Mouse (Mus musculus): ENCODE data around the gene Grk3. TPM values are rescaled to one million over a fixed set of nuclear protein-coding genes. Genes with fewer than 3 reads are reported as not detected.

The Grk3 gene
- polyA plus RNA-seq, 1 experiment from 2014 or later: 21.2 TPM

GRCm38 (mm10) chr5:112932878-112933567 is 82.6 kb downstream of the Grk3 start:
- no peaks in the 10 kb centered on the region for H3K4me1 ChIP-seq (replicated peaks; ENCODE audit: control insufficient read depth, insufficient read depth, low read length)

GRCm38 (mm10) chr5:112931901-112932300 is 83.7 kb downstream of the Grk3 start:
- no peak for DNase-seq (ENCODE audit: low spot score)
- H3K27ac ChIP-seq: no peak overlapping the region
- H3K9ac ChIP-seq: no peak overlapping the region
- H3K4me2 ChIP-seq (replicated peaks): no peak overlapping the region
- H3K4me1 ChIP-seq (replicated peaks; ENCODE audit: control insufficient read depth, insufficient read depth, low read length): no peaks in the 10 kb centered on the region
- H3K9me3 ChIP-seq (ENCODE audit: control insufficient read depth, low read length): no peaks in the 10 kb centered on the region
- no peaks in the 10 kb centered on the region for H3K27me3 ChIP-seq (ENCODE audit: control insufficient read depth, insufficient read depth, low read length)
- H3K36me3 ChIP-seq (replicated peaks; ENCODE audit: control insufficient read depth, insufficient read depth): peaks cover 13% of the 10 kb centered on the region
- ATAC-seq (ENCODE audit: low FRiP score): no peak
- WGBS: 85% methylated on average over 5 of the region's 5 CpGs
- H3K4me3 ChIP-seq (replicated peaks; ENCODE audit: low read length): no peak overlapping the region

More at GRCm38 (mm10) chr5:112932878-112933567, 82.6 kb downstream of the Grk3 start:
- Histone ChIP-seq H3K27me3 (ENCODE audit: control insufficient read depth, insufficient read depth, low read length) (no peaks in the 10 kb centered on the region), H3K4me3 (replicated peaks; ENCODE audit: low read length) (no peak overlapping the region), H3K36me3 (replicated peaks; ENCODE audit: control insufficient read depth, insufficient read depth) (peaks cover 10% of the 10 kb centered on the region), H3K9me3 (ENCODE audit: control insufficient read depth, low read length) (no peaks in the 10 kb centered on the region), H3K27ac (no peak overlapping the region), H3K4me2 (replicated peaks) (no peak overlapping the region), H3K9ac (no peak overlapping the region)
- peak; percentile 31; the same call in 1 of the 2 replicates for ATAC-seq (ENCODE audit: low FRiP score)
- 80% methylated on average over 11 of the region's 11 CpGs for WGBS
- DNase-seq (ENCODE audit: low spot score): no peak

- Histone ChIP-seq H3K27ac (no peak overlapping the region), H3K9me3 (ENCODE audit: control insufficient read depth, low read length) (no peaks in the 10 kb centered on the region), H3K36me3 (replicated peaks; ENCODE audit: control insufficient read depth, insufficient read depth) (0 out of 2 replicates have a peak, but pooled peaks cover 12% of the 10 kb centered on the region), H3K4me1 (replicated peaks; ENCODE audit: control insufficient read depth, insufficient read depth, low read length) (no peaks in the 10 kb centered on the region), H3K4me2 (replicated peaks) (no peak overlapping the region), H3K27me3 (ENCODE audit: control insufficient read depth, insufficient read depth, low read length) (no peaks in the 10 kb centered on the region), H3K9ac (no peak overlapping the region), H3K4me3 (replicated peaks; ENCODE audit: low read length) (no peak overlapping the region)
- ATAC-seq (ENCODE audit: low FRiP score): no peak
- no peak for DNase-seq (ENCODE audit: low spot score)
- whole genome bisulfite sequencing: 52% methylated on average over 10 of the region's 10 CpGs
Observed at GRCm38 (mm10) chr5:112928201-112928881, 87.2 kb downstream of the Grk3 start.

DNA sequence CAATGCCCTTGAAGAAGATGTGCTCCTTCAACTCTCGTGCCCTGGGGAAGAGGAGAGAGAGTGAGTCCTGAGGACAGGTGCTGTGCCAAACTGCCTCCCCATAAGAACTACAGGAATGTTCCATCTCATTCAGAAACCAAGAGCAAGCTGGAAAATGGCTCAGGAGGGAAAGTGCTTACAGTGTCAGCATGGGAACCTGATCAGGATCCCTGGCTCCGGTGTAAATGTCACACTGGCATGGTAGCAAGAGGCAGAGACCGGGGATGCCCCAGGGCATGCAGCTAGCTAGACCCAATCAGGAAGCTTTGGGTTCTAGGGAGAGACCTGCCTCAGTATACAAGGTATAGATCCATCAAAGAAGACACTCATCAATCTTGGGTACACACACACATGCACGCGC is 90.2 kb downstream of the Grk3 start:
- Histone ChIP-seq H3K27me3 (ENCODE audit: control insufficient read depth, insufficient read depth, low read length) (no peaks in the 10 kb centered on the region), H3K9me3 (ENCODE audit: control insufficient read depth, low read length) (no peaks in the 10 kb centered on the region), H3K4me2 (replicated peaks) (no peak overlapping the region), H3K4me3 (replicated peaks; ENCODE audit: low read length) (no peak overlapping the region), H3K4me1 (replicated peaks; ENCODE audit: control insufficient read depth, insufficient read depth, low read length) (no peaks in the 10 kb centered on the region), H3K27ac (no peak overlapping the region), H3K9ac (no peak overlapping the region), H3K36me3 (replicated peaks; ENCODE audit: control insufficient read depth, insufficient read depth) (0 out of 2 replicates have a peak, but pooled peaks cover 12% of the 10 kb centered on the region)
- ATAC-seq (ENCODE audit: low FRiP score) (no peak), DNase-seq (ENCODE audit: low spot score) (no peak)
- WGBS: 98% methylated on average over 5 of the region's 5 CpGs

DNA sequence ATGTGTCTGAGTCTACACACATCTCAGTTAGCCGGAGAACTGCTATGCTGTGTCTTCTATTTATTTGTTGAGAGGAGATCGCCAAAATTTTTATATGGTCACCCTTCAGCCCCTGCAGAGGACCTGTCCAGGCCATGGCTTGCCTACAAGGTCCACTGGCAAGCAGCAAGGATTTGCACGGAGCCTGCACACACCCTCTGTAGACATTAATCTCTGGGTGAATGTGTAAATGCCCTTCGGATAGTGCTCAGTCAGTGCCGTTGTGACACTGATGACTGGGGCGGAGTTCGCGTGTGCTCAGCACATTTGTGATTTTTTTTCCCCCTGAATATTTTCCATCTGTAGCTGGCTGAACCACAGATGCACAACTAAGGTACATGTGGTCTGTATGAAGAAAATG is 90.8 kb downstream of the Grk3 start:
- Histone ChIP-seq H3K27ac (no peak overlapping the region), H3K9me3 (ENCODE audit: control insufficient read depth, low read length) (no peaks in the 10 kb centered on the region), H3K4me1 (replicated peaks; ENCODE audit: control insufficient read depth, insufficient read depth, low read length) (no peaks in the 10 kb centered on the region), H3K36me3 (replicated peaks; ENCODE audit: control insufficient read depth, insufficient read depth) (0 out of 2 replicates have a peak, but pooled peaks cover 10% of the 10 kb centered on the region), H3K4me3 (replicated peaks; ENCODE audit: low read length) (no peak overlapping the region), H3K4me2 (replicated peaks) (no peak overlapping the region), H3K9ac (no peak overlapping the region), H3K27me3 (ENCODE audit: control insufficient read depth, insufficient read depth, low read length) (no peaks in the 10 kb centered on the region)
- no peak for DNase-seq (ENCODE audit: low spot score)
- ATAC-seq (ENCODE audit: low FRiP score): no peak
- 87% methylated on average over 8 of the region's 8 CpGs for WGBS

GRCm38 (mm10) chr5:112923841-112924240 is 91.8 kb downstream of the Grk3 start:
- Histone ChIP-seq H3K4me3 (replicated peaks; ENCODE audit: low read length) (no peak overlapping the region), H3K4me2 (replicated peaks) (no peak overlapping the region), H3K4me1 (replicated peaks; ENCODE audit: control insufficient read depth, insufficient read depth, low read length) (no peaks in the 10 kb centered on the region), H3K36me3 (replicated peaks; ENCODE audit: control insufficient read depth, insufficient read depth) (0 out of 2 replicates have a peak, but pooled peaks cover 5% of the 10 kb centered on the region), H3K27me3 (ENCODE audit: control insufficient read depth, insufficient read depth, low read length) (no peaks in the 10 kb centered on the region), H3K27ac (no peak overlapping the region), H3K9me3 (ENCODE audit: control insufficient read depth, low read length) (no peaks in the 10 kb centered on the region), H3K9ac (no peak overlapping the region)
- DNase-seq (ENCODE audit: low spot score) (no peak), ATAC-seq (ENCODE audit: low FRiP score) (no peak)
- 97% methylated on average over 14 of the region's 14 CpGs for WGBS

DNA sequence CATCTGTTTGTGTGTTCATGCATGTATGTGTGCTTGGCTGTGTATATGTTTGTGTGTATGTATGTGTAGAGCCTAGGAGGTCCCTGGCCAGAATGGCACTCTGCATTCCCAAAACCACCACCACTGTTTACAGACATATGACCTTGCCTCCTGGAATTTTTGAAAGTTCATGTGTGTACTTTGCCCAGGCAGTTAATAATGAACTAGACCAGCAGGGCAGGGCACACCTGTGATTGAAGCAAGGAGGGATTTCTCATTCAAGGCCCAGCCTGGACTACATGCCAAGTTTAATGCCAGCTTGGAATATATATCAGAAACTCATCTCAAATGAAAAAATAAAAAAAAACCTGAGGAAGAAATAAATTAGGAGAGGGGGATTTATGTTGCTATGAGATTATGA is 93.7 kb downstream of the Grk3 start:
- H3K4me2 ChIP-seq (replicated peaks): no peak overlapping the region

GRCm38 (mm10) chr5:112910381-112910780 is 105.2 kb downstream of the Grk3 start:
- DNase-seq (ENCODE audit: low spot score) (no peak), ATAC-seq (ENCODE audit: low FRiP score) (no peak)
- Histone ChIP-seq H3K36me3 (replicated peaks; ENCODE audit: control insufficient read depth, insufficient read depth) (no peaks in the 10 kb centered on the region; the same call in 1 of the 2 replicates), H3K4me2 (replicated peaks) (no peak overlapping the region), H3K27ac (peak overlapping the region; percentile 74), H3K9ac (no peak overlapping the region), H3K4me3 (replicated peaks; ENCODE audit: low read length) (no peak overlapping the region), H3K9me3 (ENCODE audit: control insufficient read depth, low read length) (no peaks in the 10 kb centered on the region), H3K4me1 (replicated peaks; ENCODE audit: control insufficient read depth, insufficient read depth, low read length) (peaks cover 10% of the 10 kb centered on the region; the same call in 1 of the 2 replicates), H3K27me3 (ENCODE audit: control insufficient read depth, insufficient read depth, low read length) (no peaks in the 10 kb centered on the region)
- WGBS: 38% methylated on average over 5 of the region's 5 CpGs

More for the DNA sequence above, 93.7 kb downstream of the Grk3 start:
- H3K27ac ChIP-seq: no peak overlapping the region
- ATAC-seq (ENCODE audit: low FRiP score): no peak
- no peak overlapping the region for H3K4me3 ChIP-seq (replicated peaks; ENCODE audit: low read length)
- H3K4me1 ChIP-seq (replicated peaks; ENCODE audit: control insufficient read depth, insufficient read depth, low read length): no peaks in the 10 kb centered on the region
- H3K9ac ChIP-seq: no peak overlapping the region
- DNase-seq (ENCODE audit: low spot score): no peak
- H3K9me3 ChIP-seq (ENCODE audit: control insufficient read depth, low read length): no peaks in the 10 kb centered on the region
- 0 out of 2 replicates have a peak, but pooled peaks cover 3% of the 10 kb centered on the region for H3K36me3 ChIP-seq (replicated peaks; ENCODE audit: control insufficient read depth, insufficient read depth)
- H3K27me3 ChIP-seq (ENCODE audit: control insufficient read depth, insufficient read depth, low read length): no peaks in the 10 kb centered on the region

DNA sequence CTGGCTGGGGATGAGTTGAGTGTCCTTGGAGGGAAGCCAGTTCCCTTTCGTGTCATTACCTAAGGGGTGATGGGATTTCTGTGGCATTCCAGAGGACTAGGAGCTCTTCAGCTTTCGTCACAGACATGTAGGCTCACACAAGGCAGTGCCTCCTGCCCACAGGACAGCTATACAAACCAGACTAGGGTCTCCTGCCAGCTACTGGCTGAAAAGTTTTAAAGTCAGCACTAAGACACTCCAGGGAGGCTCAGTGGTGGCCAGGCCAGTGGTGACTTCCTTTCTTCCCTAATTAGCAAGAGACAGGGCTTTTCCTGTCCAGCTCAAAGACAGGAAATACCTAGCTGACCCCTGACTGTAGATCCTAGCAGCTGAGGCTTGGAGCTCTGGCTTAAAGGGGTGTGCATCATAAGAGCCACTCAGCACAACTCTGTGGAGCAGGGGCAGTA is 107.4 kb downstream of the Grk3 start:
- ATAC-seq (ENCODE audit: low FRiP score): no peak
- Histone ChIP-seq H3K4me1 (replicated peaks; ENCODE audit: control insufficient read depth, insufficient read depth, low read length) (peaks cover 10% of the 10 kb centered on the region; the same call in 1 of the 2 replicates), H3K4me2 (replicated peaks) (no peak overlapping the region), H3K9me3 (ENCODE audit: control insufficient read depth, low read length) (no peaks in the 10 kb centered on the region), H3K27ac (no peak overlapping the region), H3K4me3 (replicated peaks; ENCODE audit: low read length) (no peak overlapping the region), H3K9ac (no peak overlapping the region), H3K36me3 (replicated peaks; ENCODE audit: control insufficient read depth, insufficient read depth) (no peaks in the 10 kb centered on the region; the same call in 1 of the 2 replicates), H3K27me3 (ENCODE audit: control insufficient read depth, insufficient read depth, low read length) (no peaks in the 10 kb centered on the region)
- no peak for DNase-seq (ENCODE audit: low spot score)
- WGBS: 41% methylated on average over 2 of the region's 2 CpGs

Data from hindbrain, embryonic 14.5 days (tissue).